Mouse (Mus musculus): Measurements from ENCODE around the gene Itprid2. TPM values are rescaled to one million over a fixed set of nuclear protein-coding genes. Genes with fewer than 3 reads are reported as not detected.
A peak's percentile ranks its signal among the peaks of the same experiment; 100 is the strongest.

Itprid2 gene
- polyA plus RNA-seq, 1 experiment from 2014 or later = 24.4 TPM

DNA sequence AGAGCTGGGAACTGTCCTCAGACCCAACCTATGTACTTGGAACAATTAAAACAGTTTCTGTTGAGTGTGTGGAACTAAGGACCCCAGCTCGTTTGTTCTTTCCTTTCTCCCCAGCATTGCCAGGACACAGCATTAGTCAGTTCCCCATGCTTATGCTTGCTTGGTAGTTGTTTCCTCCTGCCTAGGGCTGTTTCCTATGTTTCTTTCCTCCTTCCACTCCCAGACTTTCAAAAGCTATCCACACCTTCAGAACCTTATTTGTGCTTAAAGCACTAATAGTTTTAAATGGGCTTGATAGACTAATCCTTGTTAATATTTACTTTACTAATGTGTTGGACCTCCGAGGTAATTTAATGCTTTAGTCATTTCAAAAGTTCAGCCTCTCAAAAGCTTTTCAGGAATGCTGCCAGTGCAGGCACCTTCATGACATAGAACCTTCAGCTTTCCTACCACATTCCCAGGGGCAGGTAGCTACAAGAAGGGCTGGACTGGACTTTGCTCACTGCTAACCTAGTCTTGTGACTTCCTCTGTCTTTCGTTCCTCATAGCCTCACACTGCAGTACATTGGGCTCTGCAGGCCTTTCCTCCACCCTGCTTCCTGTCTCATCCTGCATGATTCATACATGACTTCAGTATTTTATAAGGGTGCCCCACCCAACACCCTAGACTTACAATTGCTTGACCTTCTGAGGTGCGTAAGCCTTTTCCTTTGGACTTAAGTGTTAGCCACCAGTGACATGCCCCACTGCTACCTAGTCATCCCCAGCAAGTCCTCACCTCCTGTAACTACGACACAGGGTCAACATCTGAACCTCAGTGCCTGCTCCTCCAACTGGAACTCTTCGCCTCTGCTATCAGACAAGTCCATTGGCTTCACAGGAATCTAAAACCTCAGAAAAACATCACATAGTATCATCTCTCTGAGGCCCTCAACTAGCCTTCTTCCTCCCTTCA, 16.3 kb upstream of the Itprid2 start:
- Histone ChIP-seq H3K4me1 (replicated peaks; ENCODE audit: insufficient read depth, low read length) (no peaks in the 10 kb centered on the region; the same call in 1 of the 2 replicates), H3K27ac (0 out of 2 replicates have a peak overlapping the region, but pooled peaks have one; percentile 19), H3K9ac (ENCODE audit: low read depth, low read length) (no peak overlapping the region), H3K9me3 (replicated peaks; ENCODE audit: low read length) (no peaks in the 10 kb centered on the region), H3K36me3 (ENCODE audit: insufficient read depth, low read length) (no peaks in the 10 kb centered on the region), H3K27me3 (ENCODE audit: insufficient read depth, low read length) (no peaks in the 10 kb centered on the region), H3K4me2 (ENCODE audit: low read length) (no peak overlapping the region), H3K4me3 (replicated peaks; ENCODE audit: low read depth, low read length) (no peak overlapping the region)
- DNase-seq (ENCODE audit: low spot score) (no peak), ATAC-seq (replicated peaks; ENCODE audit: low FRiP score, low read depth) (peak; percentile 87)
- no peak for TF ChIP-seq CTCF (IDR thresholded peaks at IDR 0.05; ENCODE audit: low read depth)
- WGBS = 55% methylated on average over 6 of the region's 6 CpGs

DNA sequence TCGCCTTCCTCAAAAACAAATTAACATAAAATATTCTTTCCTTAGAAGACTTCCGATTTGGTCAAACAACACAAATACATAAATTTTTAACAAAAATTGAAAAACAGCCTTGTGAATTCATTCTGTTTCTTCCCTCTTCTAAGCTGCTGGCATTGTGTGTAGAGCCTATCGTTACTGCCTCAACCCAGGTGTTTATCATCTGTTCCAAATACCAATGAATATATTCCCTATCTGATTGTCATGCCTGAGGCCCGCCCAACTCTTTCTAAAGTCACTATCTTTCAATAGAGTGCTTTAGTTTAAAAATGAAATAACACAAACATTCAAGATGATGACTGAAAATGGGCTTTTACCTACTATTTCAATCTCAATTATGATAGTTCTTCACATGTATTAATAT, 11.9 kb upstream of the Itprid2 start:
- no peak overlapping the region for H3K9ac ChIP-seq (ENCODE audit: low read depth, low read length)
- H3K4me3 ChIP-seq (replicated peaks; ENCODE audit: low read depth, low read length) = no peak overlapping the region
- H3K27ac ChIP-seq = no peak overlapping the region
- H3K4me1 ChIP-seq (replicated peaks; ENCODE audit: insufficient read depth, low read length) = no peaks in the 10 kb centered on the region; the same call in 1 of the 2 replicates
- H3K36me3 ChIP-seq (ENCODE audit: insufficient read depth, low read length) = no peaks in the 10 kb centered on the region
- WGBS = 92% methylated on average over 4 of the region's 4 CpGs
- no peaks in the 10 kb centered on the region for H3K9me3 ChIP-seq (replicated peaks; ENCODE audit: low read length)
- H3K27me3 ChIP-seq (ENCODE audit: insufficient read depth, low read length) = no peaks in the 10 kb centered on the region
- H3K4me2 ChIP-seq (ENCODE audit: low read length) = no peak overlapping the region
- DNase-seq (ENCODE audit: low spot score) (no peak), ATAC-seq (replicated peaks; ENCODE audit: low FRiP score, low read depth) (no peak)
- no peak for TF ChIP-seq CTCF (IDR thresholded peaks at IDR 0.05; ENCODE audit: low read depth)

DNA sequence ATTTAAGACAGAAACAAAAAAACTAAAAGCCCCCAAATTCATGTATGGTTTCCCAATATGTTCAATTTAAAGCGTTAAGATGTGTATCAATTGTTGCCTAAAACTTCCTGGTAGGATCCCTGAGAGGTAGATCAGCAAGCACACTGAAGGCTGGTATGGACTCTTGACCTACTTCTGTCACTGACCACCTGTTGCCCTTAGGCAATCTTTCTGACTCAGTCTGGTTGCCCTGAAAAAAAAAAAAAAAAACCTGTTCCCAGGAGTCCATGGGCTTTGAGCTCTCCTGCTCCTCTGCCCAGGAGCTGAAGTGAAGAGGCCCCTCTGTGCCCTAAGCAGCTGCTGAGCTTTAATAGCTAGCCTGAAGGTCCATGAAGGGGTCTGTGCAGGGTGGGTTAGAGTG, 7.5 kb upstream of the Itprid2 start:
- H3K4me3 ChIP-seq (replicated peaks; ENCODE audit: low read depth, low read length) = no peak overlapping the region
- H3K27me3 ChIP-seq (ENCODE audit: insufficient read depth, low read length) = no peaks in the 10 kb centered on the region
- DNase-seq (ENCODE audit: low spot score) (no peak), ATAC-seq (replicated peaks; ENCODE audit: low FRiP score, low read depth) (0 out of 2 replicates have a peak, but pooled peaks have one; percentile 25)
- no peaks in the 10 kb centered on the region for H3K9me3 ChIP-seq (replicated peaks; ENCODE audit: low read length)
- H3K36me3 ChIP-seq (ENCODE audit: insufficient read depth, low read length) = no peaks in the 10 kb centered on the region
- H3K27ac ChIP-seq = no peak overlapping the region
- TF ChIP-seq CTCF (IDR thresholded peaks at IDR 0.05; ENCODE audit: low read depth) = no peak
- no peak overlapping the region for H3K9ac ChIP-seq (ENCODE audit: low read depth, low read length)
- 74% methylated on average over 1 of the region's 1 CpGs for WGBS
- H3K4me1 ChIP-seq (replicated peaks; ENCODE audit: insufficient read depth, low read length) = no peaks in the 10 kb centered on the region
- H3K4me2 ChIP-seq (ENCODE audit: low read length) = no peak overlapping the region

- no peak overlapping the region for H3K27ac ChIP-seq
- DNase-seq (ENCODE audit: low spot score) (no peak), ATAC-seq (replicated peaks; ENCODE audit: low FRiP score, low read depth) (no peak)
- 84% methylated on average over 2 of the region's 2 CpGs for WGBS
- no peak for TF ChIP-seq CTCF (IDR thresholded peaks at IDR 0.05; ENCODE audit: low read depth)
- H3K36me3 ChIP-seq (ENCODE audit: insufficient read depth, low read length) = no peaks in the 10 kb centered on the region
- no peaks in the 10 kb centered on the region for H3K9me3 ChIP-seq (replicated peaks; ENCODE audit: low read length)
- H3K4me1 ChIP-seq (replicated peaks; ENCODE audit: insufficient read depth, low read length) = no peaks in the 10 kb centered on the region
- H3K9ac ChIP-seq (ENCODE audit: low read depth, low read length) = no peak overlapping the region
- no peak overlapping the region for H3K4me3 ChIP-seq (replicated peaks; ENCODE audit: low read depth, low read length)
- no peaks in the 10 kb centered on the region for H3K27me3 ChIP-seq (ENCODE audit: insufficient read depth, low read length)
- no peak overlapping the region for H3K4me2 ChIP-seq (ENCODE audit: low read length)
These were observed 4.9 kb upstream of the Itprid2 start for GRCm38 (mm10) chr2:79630231-79630630.

DNA sequence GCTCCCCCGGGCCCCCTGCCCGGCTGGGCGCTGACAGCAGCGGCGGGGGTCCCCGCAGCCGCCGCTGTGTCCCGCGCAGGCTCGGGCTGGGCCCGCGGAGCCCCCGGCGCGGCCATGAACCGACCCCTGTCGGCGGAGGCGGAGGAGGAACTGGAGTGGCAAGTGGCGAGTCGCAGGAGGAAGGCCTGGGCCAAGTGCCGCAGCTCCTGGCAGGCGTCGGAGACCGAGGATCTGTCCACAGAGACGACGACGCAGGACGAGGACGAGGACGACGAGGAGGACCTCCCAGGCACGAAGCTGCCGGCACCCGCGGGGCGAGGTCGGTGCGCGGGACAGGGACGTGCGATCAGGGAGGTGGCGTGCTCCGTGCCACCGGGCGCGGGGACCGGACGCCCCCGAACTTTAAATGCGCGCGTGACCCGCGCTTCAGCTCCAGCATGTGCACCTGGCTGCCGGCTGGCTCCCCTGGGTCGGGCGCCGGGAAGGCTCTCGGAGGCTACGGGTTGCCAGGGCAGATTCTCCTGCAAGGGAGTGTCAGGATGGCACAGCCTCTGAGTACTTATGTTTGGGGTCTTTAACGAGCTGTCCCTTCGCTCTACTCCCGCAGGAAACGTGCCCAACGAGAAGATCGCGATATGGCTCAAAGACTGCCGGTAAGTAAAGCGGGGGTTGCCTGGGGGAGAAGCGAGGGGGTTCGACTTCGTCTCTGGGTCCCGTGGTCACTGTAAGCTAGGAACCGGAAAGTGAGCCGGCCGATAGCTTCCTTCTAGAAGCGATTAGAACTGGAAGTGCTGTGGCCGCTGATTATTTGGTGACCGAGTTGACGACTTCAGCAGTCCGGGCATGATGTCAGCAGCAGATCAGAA, 507 bp downstream of the Itprid2 start:
- under 1% methylated on average over 73 of the region's 83 CpGs for WGBS

GRCm38 (mm10) chr2:79638924-79639323, 3.8 kb downstream of the Itprid2 start:
- Histone ChIP-seq H3K4me1 (replicated peaks; ENCODE audit: insufficient read depth, low read length) (no peaks in the 10 kb centered on the region; the same call in none of the 2 replicates), H3K9me3 (replicated peaks; ENCODE audit: low read length) (no peaks in the 10 kb centered on the region), H3K36me3 (ENCODE audit: insufficient read depth, low read length) (peaks cover 18% of the 10 kb centered on the region), H3K27me3 (ENCODE audit: insufficient read depth, low read length) (no peaks in the 10 kb centered on the region), H3K4me3 (replicated peaks; ENCODE audit: low read depth, low read length) (peak overlapping the region; percentile 84; the same call in 1 of the 2 replicates), H3K4me2 (ENCODE audit: low read length) (peak overlapping the region; percentile 49), H3K9ac (ENCODE audit: low read depth, low read length) (peak overlapping the region; percentile 9; the same call in 1 of the 2 replicates), H3K27ac (no peak overlapping the region)
- 58% methylated on average over 4 of the region's 4 CpGs for WGBS
- DNase-seq (ENCODE audit: low spot score) (no peak), ATAC-seq (replicated peaks; ENCODE audit: low FRiP score, low read depth) (no peak)
- no peak for TF ChIP-seq CTCF (IDR thresholded peaks at IDR 0.05; ENCODE audit: low read depth)

More for the DNA sequence above, 507 bp downstream of the Itprid2 start:
- ATAC-seq (replicated peaks; ENCODE audit: low FRiP score, low read depth) (peak; percentile 5; the same call in 1 of the 2 replicates), DNase-seq (ENCODE audit: low spot score) (peak; percentile 76)
- Histone ChIP-seq H3K27ac (peak overlapping the region; percentile 91), H3K36me3 (ENCODE audit: insufficient read depth, low read length) (no peaks in the 10 kb centered on the region), H3K27me3 (ENCODE audit: insufficient read depth, low read length) (no peaks in the 10 kb centered on the region), H3K4me1 (replicated peaks; ENCODE audit: insufficient read depth, low read length) (no peaks in the 10 kb centered on the region; the same call in none of the 2 replicates), H3K9ac (ENCODE audit: low read depth, low read length) (peak overlapping the region; percentile 94), H3K9me3 (replicated peaks; ENCODE audit: low read length) (no peaks in the 10 kb centered on the region), H3K4me3 (replicated peaks; ENCODE audit: low read depth, low read length) (peak overlapping the region; percentile 84), H3K4me2 (ENCODE audit: low read length) (peak overlapping the region; percentile 76)
- TF ChIP-seq CTCF (IDR thresholded peaks at IDR 0.05; ENCODE audit: low read depth) = peak; percentile 15; the same call in 1 of the 2 replicates
